Mouse (Mus musculus) heart, postnatal 0 days (tissue): ENCODE measurements around the gene Phtf1.

Experiments
- CTCF ChIP-seq: IDR thresholded peaks from 2 replicates; pipeline ENCODE4 v1.5.1; 2016; ENCODE audit warnings: antibody characterized with exemption, control low read depth, low read depth
- EP300 ChIP-seq: IDR thresholded peaks from 2 replicates; pipeline ENCODE4 v1.6.1; 2016; ENCODE audit warnings: antibody characterized with exemption, low read depth

DNA sequence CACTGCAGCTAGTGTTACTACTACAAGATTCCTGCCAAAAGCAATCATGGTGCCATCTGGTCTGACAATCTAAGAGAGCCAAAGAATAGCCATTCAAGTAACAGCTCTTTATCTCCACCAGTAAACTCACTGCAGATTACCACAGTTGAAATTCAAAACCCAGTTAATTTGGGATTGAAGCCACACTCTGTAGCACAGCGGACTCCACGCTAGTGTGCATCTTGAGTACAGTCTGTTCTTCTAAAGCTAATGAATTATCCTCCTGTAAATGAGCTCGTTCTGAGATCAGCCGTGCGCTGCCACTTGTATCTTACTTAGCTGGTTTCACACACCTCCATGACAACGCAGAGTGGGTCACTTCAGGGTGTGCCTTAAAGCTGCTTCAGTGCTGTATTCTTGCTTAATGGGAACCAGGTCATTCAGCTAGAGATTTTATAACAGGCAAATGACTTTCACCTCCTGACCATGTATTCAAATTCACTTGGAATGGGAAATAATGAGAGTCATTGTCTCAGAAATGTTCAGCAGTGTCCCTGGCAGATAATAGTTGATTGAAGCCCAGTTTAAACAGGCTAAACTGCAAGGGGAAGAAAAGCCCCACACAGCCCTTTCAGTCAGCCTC lies 91.2 kb downstream of the Phtf1 start:
- no peak for TF ChIP-seq EP300
- TF ChIP-seq CTCF, result no peak
